Mouse (Mus musculus): ENCODE data around the gene Lsp1. TPM values are rescaled to one million over a fixed set of nuclear protein-coding genes. Genes with fewer than 3 reads are reported as not detected.
A peak's percentile ranks its signal among the peaks of the same experiment; 100 is the strongest.

Lsp1 gene
- polyA plus RNA-seq, 1 experiment from 2014 or later: 6.9 TPM

DNA sequence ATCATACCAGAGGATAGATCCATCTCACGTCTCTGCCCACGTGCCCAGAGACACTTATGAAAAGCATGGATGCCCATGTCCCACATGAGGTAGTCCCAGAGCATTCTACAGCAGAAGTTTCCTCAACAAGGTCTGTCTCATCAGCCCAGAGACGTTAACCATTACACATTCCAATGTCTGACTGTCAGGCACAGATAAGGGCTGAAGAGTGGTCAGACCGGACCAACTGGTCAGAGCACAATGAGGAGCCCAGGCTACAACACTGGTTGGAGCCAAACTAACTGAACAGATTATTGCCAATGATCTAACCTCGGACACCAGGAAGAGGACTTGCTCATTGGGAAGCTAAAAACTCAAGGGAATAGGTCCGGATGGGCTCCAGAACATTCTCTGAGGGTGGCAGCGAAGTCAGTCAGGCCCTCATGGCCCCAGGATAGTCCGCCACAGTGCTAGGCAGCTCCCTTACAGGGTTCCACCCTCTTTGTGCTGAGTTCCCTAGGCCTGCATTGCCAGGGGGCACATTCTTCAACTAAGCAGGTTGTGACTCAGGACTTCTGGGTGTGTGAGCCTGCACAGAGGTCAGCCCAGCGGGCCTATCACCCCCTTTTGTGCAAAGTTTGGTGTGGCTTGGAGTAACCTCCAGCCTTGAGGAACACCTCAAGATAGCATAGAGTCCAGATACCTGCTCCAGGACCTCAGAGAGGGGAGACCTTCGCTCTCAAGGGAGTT lies 26.3 kb upstream of the Lsp1 start, which contains the start of gene Syt8:
Gene Syt8, plus strand, starts transcription at position 714 of the 729 bp plus-strand sequence.
- ATAC-seq: no peak
- Histone ChIP-seq H3K9me3 (no peaks in the 10 kb centered on the region), H3K4me2 (replicated peaks) (no peak within 1 kb of the TSS), H3K9ac (replicated peaks) (no peak within 1 kb of the TSS), H3K4me3 (replicated peaks) (no peak within 1 kb of the TSS), H3K4me1 (replicated peaks) (peaks cover 10% of the 10 kb centered on the region), H3K36me3 (no peaks in the 10 kb centered on the region), H3K27me3 (no peaks in the 10 kb centered on the region), H3K27ac (no peak within 1 kb of the TSS)
- 86% methylated on average over 10 of the region's 10 CpGs for WGBS

- H3K9me3 ChIP-seq: no peaks in the 10 kb centered on the region
- no peak overlapping the region for H3K9ac ChIP-seq (replicated peaks)
- H3K27me3 ChIP-seq: no peaks in the 10 kb centered on the region
- peaks cover 3% of the 10 kb centered on the region for H3K4me1 ChIP-seq (replicated peaks)
- no peak overlapping the region for H3K4me3 ChIP-seq (replicated peaks)
- WGBS: 21% methylated on average over 4 of the region's 4 CpGs
- no peak overlapping the region for H3K27ac ChIP-seq
- ATAC-seq: no peak
- H3K36me3 ChIP-seq: no peaks in the 10 kb centered on the region
- no peak overlapping the region for H3K4me2 ChIP-seq (replicated peaks)
Measured at GRCm38 (mm10) chr7:142435524-142435923, 25.1 kb upstream of the Lsp1 start.

- H3K4me1 ChIP-seq (replicated peaks): peaks cover 4% of the 10 kb centered on the region; the same call in 1 of the 2 replicates
- H3K36me3 ChIP-seq: no peaks in the 10 kb centered on the region
- no peak overlapping the region for H3K27ac ChIP-seq
- H3K4me3 ChIP-seq (replicated peaks): no peak overlapping the region
- H3K9me3 ChIP-seq: no peaks in the 10 kb centered on the region
- no peak for ATAC-seq
- H3K9ac ChIP-seq (replicated peaks): no peak overlapping the region
- WGBS: 83% methylated on average over 5 of the region's 5 CpGs
- no peak overlapping the region for H3K4me2 ChIP-seq (replicated peaks)
- H3K27me3 ChIP-seq: no peaks in the 10 kb centered on the region
Measured at GRCm38 (mm10) chr7:142437324-142437723, 23.3 kb upstream of the Lsp1 start.

DNA sequence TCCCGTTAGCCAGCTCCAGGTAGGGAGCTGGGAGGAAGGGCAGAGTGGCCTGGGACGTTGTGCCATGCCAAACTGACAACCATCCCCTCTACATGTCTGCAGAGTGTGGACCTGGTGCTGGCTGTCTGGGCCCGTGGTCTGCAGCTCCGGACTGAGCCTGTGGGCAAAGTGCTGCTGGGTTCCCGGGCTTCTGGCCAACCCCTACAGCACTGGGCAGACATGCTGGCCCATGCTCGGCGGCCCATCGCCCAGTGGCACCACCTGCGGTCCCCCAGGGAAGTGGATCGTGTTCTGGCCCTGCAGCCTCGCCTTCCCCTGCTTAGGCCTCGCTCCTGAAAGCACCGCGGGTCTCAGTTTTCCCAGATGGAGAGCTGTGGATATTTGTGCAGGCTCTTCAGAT lies 20.6 kb upstream of the Lsp1 start:
- Histone ChIP-seq H3K4me2 (replicated peaks) (no peak overlapping the region), H3K9me3 (no peaks in the 10 kb centered on the region), H3K36me3 (no peaks in the 10 kb centered on the region), H3K27me3 (no peaks in the 10 kb centered on the region), H3K9ac (replicated peaks) (no peak overlapping the region), H3K27ac (no peak overlapping the region), H3K4me3 (replicated peaks) (no peak overlapping the region), H3K4me1 (replicated peaks) (peaks cover 4% of the 10 kb centered on the region; the same call in 1 of the 2 replicates)
- no peak for ATAC-seq
- WGBS: 85% methylated on average over 14 of the region's 14 CpGs

DNA sequence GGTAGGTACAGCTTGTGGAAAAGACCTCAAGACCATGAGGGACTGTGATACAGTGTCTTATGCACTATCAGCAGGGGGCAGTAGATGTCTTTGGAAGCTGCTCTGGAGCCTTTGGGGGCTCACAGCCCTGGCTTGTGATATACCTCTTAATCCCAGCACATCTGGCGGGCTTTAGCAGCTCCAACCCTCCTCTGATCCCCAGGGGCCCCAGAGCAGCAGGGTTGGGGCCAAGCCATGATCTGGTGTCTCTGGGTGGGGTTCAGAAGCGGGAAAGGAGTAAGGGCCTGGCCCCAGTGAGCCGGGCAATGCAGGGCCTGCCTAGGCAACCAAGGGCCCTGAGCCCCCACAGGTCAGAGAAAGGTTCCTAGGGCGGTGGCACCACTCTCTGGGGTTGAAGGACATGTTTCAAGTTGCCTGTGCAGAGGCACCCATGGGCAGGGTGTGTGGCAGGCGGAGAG lies 19.9 kb upstream of the Lsp1 start:
- no peaks in the 10 kb centered on the region for H3K36me3 ChIP-seq

GRCm38 (mm10) chr7:142441585-142441984 lies 19.0 kb upstream of the Lsp1 start, which contains the start of gene Tnni2:
Tnni2 (plus strand) TSS chr7:142441808.
- Histone ChIP-seq H3K4me3 (replicated peaks) (no peak within 1 kb of the TSS), H3K36me3 (no peaks in the 10 kb centered on the region), H3K4me1 (replicated peaks) (peaks cover 4% of the 10 kb centered on the region; the same call in 1 of the 2 replicates), H3K9me3 (no peaks in the 10 kb centered on the region), H3K9ac (replicated peaks) (0 out of 2 replicates have a peak within 1 kb of the TSS, but pooled peaks have one; percentile 11), H3K27ac (no peak within 1 kb of the TSS), H3K4me2 (replicated peaks) (no peak within 1 kb of the TSS), H3K27me3 (no peaks in the 10 kb centered on the region)
- WGBS: 82% methylated on average over 9 of the region's 9 CpGs
- ATAC-seq: no peak

More for the DNA sequence above, 19.9 kb upstream of the Lsp1 start:
- H3K27me3 ChIP-seq: no peaks in the 10 kb centered on the region
- H3K9ac ChIP-seq (replicated peaks): 0 out of 2 replicates have a peak overlapping the region, but pooled peaks have one; percentile 11
- H3K9me3 ChIP-seq: no peaks in the 10 kb centered on the region
- WGBS: 51% methylated on average over 5 of the region's 5 CpGs
- H3K27ac ChIP-seq: no peak overlapping the region
- H3K4me1 ChIP-seq (replicated peaks): peaks cover 4% of the 10 kb centered on the region; the same call in 1 of the 2 replicates
- no peak overlapping the region for H3K4me3 ChIP-seq (replicated peaks)
- peak; percentile 70; the same call in 1 of the 2 replicates for ATAC-seq
- H3K4me2 ChIP-seq (replicated peaks): no peak overlapping the region

- no peak overlapping the region for H3K4me3 ChIP-seq (replicated peaks)
- H3K9ac ChIP-seq (replicated peaks): no peak overlapping the region
- no peaks in the 10 kb centered on the region for H3K36me3 ChIP-seq
- H3K27ac ChIP-seq: no peak overlapping the region
- H3K4me1 ChIP-seq (replicated peaks): peaks cover 4% of the 10 kb centered on the region; the same call in 1 of the 2 replicates
- H3K27me3 ChIP-seq: no peaks in the 10 kb centered on the region
- no peak overlapping the region for H3K4me2 ChIP-seq (replicated peaks)
- no peaks in the 10 kb centered on the region for H3K9me3 ChIP-seq
- WGBS: 82% methylated on average over 9 of the region's 9 CpGs
- ATAC-seq: no peak
Measured at GRCm38 (mm10) chr7:142442081-142442907, 18.3 kb upstream of the Lsp1 start.

- Histone ChIP-seq H3K4me1 (replicated peaks) (peaks cover 4% of the 10 kb centered on the region; the same call in 1 of the 2 replicates), H3K9ac (replicated peaks) (no peak overlapping the region), H3K9me3 (no peaks in the 10 kb centered on the region), H3K4me3 (replicated peaks) (no peak overlapping the region), H3K4me2 (replicated peaks) (no peak overlapping the region), H3K27ac (no peak overlapping the region), H3K36me3 (no peaks in the 10 kb centered on the region), H3K27me3 (no peaks in the 10 kb centered on the region)
- ATAC-seq: no peak
- WGBS: 93% methylated on average over 7 of the region's 7 CpGs
Measured at GRCm38 (mm10) chr7:142442908-142443420, 17.6 kb upstream of the Lsp1 start.

DNA sequence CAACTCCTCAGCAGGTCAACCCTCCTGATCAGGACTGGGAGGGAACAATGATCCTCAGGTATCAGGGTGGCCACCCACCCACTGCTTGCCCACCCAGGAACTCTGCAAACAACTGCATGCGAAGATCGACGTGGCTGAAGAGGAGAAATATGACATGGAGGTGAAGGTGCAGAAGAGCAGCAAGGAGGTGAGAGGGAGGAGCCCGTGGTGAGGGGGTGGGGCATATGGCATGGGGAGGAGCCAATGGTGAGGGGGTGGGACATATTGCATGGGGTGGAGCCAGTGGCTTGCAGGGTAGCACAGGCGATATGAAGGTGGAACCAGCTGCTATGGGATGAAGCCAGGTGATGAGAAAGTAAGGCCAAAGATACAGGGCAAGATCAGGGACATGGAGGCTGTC lies 17.1 kb upstream of the Lsp1 start:
- WGBS: 89% methylated on average over 5 of the region's 5 CpGs
- no peak for ATAC-seq
- Histone ChIP-seq H3K4me2 (replicated peaks) (no peak overlapping the region), H3K4me1 (replicated peaks) (peaks cover 4% of the 10 kb centered on the region; the same call in 1 of the 2 replicates), H3K36me3 (no peaks in the 10 kb centered on the region), H3K9me3 (no peaks in the 10 kb centered on the region), H3K27me3 (no peaks in the 10 kb centered on the region), H3K9ac (replicated peaks) (no peak overlapping the region), H3K27ac (no peak overlapping the region), H3K4me3 (replicated peaks) (no peak overlapping the region)

DNA sequence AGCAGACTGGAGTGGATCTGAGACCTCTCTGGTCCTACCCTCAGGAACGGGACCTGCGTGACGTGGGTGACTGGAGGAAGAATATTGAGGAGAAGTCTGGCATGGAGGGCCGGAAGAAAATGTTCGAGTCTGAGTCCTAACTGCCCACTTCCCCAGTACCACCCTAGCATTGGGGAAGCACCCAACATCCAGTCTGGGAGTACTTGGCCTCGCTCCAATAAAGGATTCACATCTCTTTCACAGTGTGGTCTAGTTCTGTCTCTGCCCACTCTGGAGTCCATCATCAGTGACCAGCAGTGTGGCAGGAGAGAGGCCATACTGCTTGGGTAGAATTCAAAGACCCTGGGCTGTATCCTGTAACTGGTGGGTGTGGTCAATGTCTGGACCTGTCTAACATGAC lies 16.4 kb upstream of the Lsp1 start:
- Histone ChIP-seq H3K27me3 (no peaks in the 10 kb centered on the region), H3K27ac (no peak overlapping the region), H3K4me3 (replicated peaks) (no peak overlapping the region), H3K36me3 (no peaks in the 10 kb centered on the region), H3K4me2 (replicated peaks) (no peak overlapping the region), H3K9ac (replicated peaks) (no peak overlapping the region), H3K9me3 (no peaks in the 10 kb centered on the region), H3K4me1 (replicated peaks) (peaks cover 4% of the 10 kb centered on the region; the same call in 1 of the 2 replicates)
- ATAC-seq: no peak
- 90% methylated on average over 6 of the region's 6 CpGs for WGBS

GRCm38 (mm10) chr7:142445324-142445723 lies 15.3 kb upstream of the Lsp1 start:
- Histone ChIP-seq H3K4me2 (replicated peaks) (no peak overlapping the region), H3K9me3 (no peaks in the 10 kb centered on the region), H3K36me3 (no peaks in the 10 kb centered on the region), H3K4me1 (replicated peaks) (peaks cover 4% of the 10 kb centered on the region; the same call in 1 of the 2 replicates), H3K4me3 (replicated peaks) (no peak overlapping the region), H3K27ac (no peak overlapping the region), H3K27me3 (no peaks in the 10 kb centered on the region), H3K9ac (replicated peaks) (no peak overlapping the region)
- 89% methylated on average over 6 of the region's 6 CpGs for WGBS
- ATAC-seq: no peak

GRCm38 (mm10) chr7:142446264-142446663 lies 14.3 kb upstream of the Lsp1 start:
- WGBS: 91% methylated on average over 4 of the region's 4 CpGs
- no peak overlapping the region for H3K4me3 ChIP-seq (replicated peaks)
- no peak overlapping the region for H3K4me2 ChIP-seq (replicated peaks)

More at GRCm38 (mm10) chr7:142446264-142446663, 14.3 kb upstream of the Lsp1 start:
- Histone ChIP-seq H3K27ac (no peak overlapping the region), H3K27me3 (no peaks in the 10 kb centered on the region), H3K9me3 (no peaks in the 10 kb centered on the region), H3K4me1 (replicated peaks) (no peaks in the 10 kb centered on the region), H3K36me3 (no peaks in the 10 kb centered on the region), H3K9ac (replicated peaks) (no peak overlapping the region)
- ATAC-seq: no peak

Data from midbrain, embryonic 13.5 days (tissue).